Mouse (Mus musculus) 3T3-L1 (cell line): ENCODE results near the gene Col19a1.

Source experiments
- DNase-seq: peaks from one replicate; pipeline ENCODE4 v3.0.0-alpha.2; 2015; ENCODE audit warnings: low read depth, low spot score

The Col19a1 gene

GRCm38 (mm10) chr1:24310847-24311246 lies 276.4 kb downstream of the Col19a1 start:
- DNase-seq: no peak

DNA sequence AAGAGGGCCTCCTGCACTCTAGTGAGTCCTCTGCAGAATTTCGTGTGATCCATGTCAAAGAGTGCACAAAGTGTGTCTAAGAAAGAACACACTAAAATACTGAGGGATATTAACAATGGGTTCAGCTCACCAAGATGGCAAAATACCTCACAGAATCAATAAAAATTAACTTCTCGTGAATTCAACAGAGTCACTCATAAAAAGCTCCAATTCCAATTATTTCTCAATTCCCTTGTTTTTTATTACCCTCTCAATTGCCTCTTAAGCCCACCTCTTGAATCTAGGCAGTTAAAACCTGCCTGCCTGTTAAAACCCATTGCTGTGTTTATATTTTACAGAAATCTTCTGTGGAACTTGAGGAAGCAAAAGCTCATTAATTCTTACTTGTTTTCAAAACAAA lies 277.1 kb downstream of the Col19a1 start:
- DNase-seq: no peak

- DNase-seq: no peak
Measured at GRCm38 (mm10) chr1:24303077-24303476, 284.2 kb downstream of the Col19a1 start.

GRCm38 (mm10) chr1:24302674-24303073 lies 284.6 kb downstream of the Col19a1 start:
- peak; percentile 55 for DNase-seq

- DNase-seq: no peak
Measured at GRCm38 (mm10) chr1:24300700-24301099, 286.6 kb downstream of the Col19a1 start.

DNA sequence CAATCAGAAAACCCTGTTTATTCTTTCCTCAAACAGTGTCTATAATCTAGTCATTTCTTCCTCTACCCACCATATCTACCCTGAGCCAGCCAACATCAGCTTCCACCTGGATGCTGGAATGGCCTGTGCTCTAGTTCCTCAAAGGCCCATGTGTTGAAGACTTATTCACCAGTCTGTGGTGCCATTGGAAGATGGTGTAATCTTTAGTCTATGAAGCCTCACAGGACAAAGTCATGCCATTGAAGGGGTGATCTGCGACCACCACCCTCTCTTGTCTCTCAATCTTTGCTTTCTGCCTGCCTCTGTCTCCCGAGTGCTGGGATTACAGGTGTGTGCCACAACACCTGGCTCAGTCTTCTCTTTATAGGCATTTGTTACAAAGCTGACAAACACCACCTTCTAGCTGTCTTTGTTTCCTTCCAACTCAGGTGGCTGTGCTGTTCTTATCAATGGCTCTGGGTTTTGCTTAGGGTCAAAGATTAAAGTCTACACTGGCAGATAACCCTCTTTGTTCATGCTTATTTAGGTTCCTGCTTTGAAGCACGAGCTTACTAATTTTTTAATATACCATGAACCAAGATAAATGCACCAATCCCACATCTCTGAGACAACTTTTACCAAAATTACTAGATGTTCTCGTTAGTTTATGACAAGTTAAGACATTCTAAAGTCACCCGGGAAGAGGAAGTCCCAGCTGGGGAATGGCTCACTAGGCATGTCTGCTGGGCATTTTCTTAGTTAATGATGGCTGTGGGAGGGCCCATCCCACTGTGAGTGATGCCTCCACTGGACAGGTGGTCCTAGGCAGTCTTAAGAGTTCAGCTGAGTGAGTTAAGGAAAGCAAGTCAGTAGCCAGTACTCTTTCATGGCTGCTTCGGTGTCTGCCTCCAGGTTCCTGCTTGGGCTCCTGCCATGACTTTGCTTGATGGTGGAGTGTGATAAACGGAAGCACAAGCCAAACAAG lies 292.0 kb downstream of the Col19a1 start:
- DNase-seq: no peak

DNA sequence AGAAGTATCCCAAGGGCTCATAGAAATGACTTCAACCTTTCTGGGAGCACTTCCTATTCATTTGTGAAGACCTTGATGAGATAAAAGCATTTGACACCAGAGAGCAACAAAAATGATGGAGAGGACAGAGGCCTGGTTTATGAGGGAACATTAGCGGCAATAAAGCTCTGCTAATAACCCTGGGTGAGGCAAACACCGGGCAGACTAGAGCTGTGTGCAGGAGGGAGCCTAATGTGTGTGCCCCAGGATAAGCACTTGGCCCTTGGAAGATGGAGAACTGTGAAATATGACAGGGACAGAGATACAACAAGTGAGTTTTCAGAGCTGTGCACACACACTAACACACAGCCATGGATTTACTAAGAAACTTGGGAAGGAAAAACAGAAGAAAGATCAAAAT lies 294.8 kb downstream of the Col19a1 start:
- DNase-seq: no peak

GRCm38 (mm10) chr1:24286360-24286759 lies 300.9 kb downstream of the Col19a1 start:
- DNase-seq: no peak

GRCm38 (mm10) chr1:24267022-24267421 lies 320.2 kb downstream of the Col19a1 start:
- no peak for DNase-seq

GRCm38 (mm10) chr1:24261181-24261580 lies 326.1 kb downstream of the Col19a1 start:
- no peak for DNase-seq

- no peak for DNase-seq
Measured at GRCm38 (mm10) chr1:24259419-24259818, 327.9 kb downstream of the Col19a1 start.

DNA sequence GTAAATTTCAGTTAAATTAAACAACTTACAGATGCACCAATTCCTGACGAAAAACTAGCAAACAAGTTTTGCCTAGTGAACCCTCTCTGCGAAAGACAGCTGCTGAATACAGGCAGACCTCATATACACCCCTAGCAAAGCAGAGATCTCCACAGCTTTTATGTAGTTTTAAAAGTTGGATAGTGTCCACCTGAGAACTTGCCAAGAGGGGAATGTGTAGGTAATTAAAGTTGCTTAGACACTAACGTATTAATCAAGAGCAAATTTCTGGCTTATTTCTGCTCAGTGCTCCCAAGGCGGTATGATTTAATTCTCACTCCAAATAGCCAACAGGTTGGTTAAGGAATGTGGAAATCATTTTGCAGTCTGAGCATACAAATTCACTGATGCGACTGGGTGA lies 329.3 kb downstream of the Col19a1 start:
- no peak for DNase-seq

- peak; percentile 68 for DNase-seq
Measured at GRCm38 (mm10) chr1:24249105-24249664, 338.1 kb downstream of the Col19a1 start.

DNA sequence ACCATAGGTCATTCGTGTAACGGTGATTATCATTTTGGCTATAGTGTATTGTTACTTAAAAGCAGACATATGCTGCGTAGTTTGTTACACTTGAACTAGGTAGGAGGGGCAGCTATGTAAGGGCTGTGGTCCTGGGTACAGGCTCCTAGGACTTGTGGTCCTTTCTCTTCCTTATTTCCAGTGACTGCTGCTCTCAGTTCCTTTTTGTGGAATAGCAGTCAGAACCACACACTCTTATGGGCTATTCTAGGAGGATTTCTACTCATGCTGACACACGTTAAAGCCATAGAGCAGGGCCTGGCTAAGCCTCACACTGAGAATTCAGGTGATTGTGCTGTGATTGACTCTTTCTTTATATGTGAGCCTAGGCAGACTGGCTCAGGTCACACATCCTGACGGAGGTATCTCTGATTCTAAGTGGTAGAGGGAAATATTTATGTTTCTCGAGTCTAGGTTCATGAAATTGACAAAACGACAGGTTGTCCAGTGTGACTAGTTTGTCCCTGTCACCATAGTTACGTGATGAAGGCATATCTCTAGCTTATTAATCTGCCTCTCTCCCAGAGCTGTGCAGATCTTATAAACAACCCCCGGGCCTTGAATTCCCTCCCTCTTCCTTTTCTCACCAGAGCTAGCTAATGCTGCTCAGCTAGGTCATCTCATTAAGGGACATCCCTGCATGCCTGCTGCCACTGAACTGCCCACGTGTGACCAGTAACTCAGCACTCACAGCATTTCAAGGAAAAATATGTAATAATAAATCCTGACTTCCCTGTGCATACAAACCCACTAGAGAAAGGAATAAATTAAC lies 338.8 kb downstream of the Col19a1 start:
- DNase-seq: no peak

DNA sequence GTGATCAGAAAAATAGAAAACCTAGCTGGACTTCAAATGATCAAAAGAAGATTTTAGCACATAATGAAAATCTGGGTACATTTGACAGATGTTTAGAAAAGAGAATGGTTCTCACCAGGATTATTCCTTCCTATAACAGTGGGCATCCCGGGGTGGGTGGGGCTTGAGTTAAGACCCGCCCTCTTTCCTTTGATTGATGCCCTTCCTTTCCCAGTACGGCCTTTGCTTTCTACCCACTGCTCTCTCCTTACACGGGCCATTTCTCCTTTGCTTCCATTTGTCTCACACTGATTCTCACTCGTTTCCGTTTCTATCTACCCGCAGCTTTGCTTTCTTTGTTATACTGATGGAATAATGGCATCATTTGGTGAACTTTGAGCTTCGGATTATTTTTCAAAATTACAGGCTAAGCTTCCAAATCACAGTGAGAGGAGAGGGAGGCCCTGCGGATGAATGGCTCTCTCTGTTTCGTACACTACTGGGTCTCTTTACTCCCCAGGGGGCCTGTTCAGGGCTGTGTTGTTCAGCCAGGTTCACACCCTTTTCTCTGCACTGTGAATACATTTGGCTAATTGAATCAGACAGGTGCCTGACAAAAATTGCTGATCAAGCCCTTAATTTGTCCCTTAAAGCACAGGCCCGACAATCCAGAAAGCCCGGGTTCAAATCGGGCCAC lies 341.4 kb downstream of the Col19a1 start:
- DNase-seq: no peak

DNA sequence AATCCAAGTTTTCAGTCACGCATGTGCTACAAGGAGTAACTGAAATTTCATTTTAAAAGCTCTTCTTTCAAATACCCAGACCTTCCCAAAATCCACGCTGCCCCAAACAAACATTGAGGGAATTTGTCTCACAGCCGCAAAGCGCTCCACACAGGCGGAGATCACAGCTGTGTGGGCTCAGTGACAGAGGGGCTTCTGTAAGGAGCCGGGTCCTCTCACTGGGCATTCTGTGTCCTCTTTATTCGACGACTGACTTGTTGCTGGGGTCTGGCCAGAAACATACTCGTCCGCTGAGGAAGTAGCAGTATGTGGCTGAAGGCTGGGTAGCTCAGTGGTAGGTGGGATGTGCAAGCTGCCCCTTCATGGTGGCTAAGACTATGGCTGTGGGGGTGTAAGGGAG lies 342.3 kb downstream of the Col19a1 start:
- DNase-seq: no peak

DNA sequence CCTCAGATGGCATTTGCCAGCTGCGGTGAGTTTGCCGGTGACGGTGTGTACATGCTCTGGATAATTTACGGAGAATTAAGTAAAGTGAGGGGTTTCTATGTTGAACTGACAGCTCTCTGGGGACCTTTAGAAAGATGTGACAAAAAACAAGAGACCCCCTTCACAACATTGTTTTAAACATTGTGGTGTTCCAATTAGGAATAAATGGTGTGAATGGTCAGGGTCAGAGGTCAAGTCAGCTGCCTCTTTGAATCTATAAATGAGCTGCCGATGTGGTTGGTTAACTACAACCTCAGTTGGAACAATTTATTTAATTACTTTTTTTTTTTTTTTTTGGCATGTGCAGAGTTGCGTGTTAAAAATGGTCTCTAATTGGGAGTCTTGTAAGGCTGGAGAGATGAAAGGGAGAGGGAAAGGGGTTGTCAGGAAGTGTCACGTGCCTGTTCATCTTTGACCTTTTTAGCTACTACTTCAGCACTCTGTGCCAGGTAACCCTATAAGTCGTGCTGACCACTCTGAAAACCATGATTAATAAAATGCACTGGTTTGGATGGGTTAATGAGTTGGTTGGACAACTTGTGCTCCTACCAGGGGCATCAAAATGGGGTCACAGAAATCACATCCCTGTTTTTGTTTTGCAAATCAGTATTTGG lies 347.1 kb downstream of the Col19a1 start:
- no peak for DNase-seq

GRCm38 (mm10) chr1:24236330-24236729 lies 350.9 kb downstream of the Col19a1 start:
- DNase-seq: no peak

- DNase-seq: no peak
Measured at GRCm38 (mm10) chr1:24231504-24232270, 355.6 kb downstream of the Col19a1 start.

GRCm38 (mm10) chr1:24230428-24230827 lies 356.8 kb downstream of the Col19a1 start:
- DNase-seq: no peak
